8 mouse cellular contexts compared by ENCODE assay signal in genomic region chrX:7840842-7841162, GRCm38 (mm10). TPM values are rescaled to one million over a fixed set of nuclear protein-coding genes. Genes with fewer than 3 reads are reported as not detected.
A peak's percentile ranks its signal among the peaks of the same experiment; 100 is the strongest.
DNase-seq lines count a peak whose midpoint lies in the region; ATAC-seq and TF ChIP-seq lines count a peak whose summit lies in the region.

No protein-coding gene starts in this region.

- H3K27ac ChIP-seq in heart, embryonic 12.5 days (ENCODE audit: poor library complexity, severe bottlenecking): peak overlapping the region; percentile 59; the same call in 1 of the 2 replicates
- H3K27ac ChIP-seq in ES-Bruce4 (ENCODE audit: insufficient read depth, low read length): no peak overlapping the region
- H3K27ac ChIP-seq in forebrain, postnatal 0 days (ENCODE audit: low read depth, low read length): no peak overlapping the region
- peak overlapping the region; percentile 89 for H3K27ac ChIP-seq in liver, postnatal 0 days (ENCODE audit: low read depth)

- no peak overlapping the region for H3K9ac ChIP-seq in heart, embryonic 12.5 days
- no peak overlapping the region for H3K9ac ChIP-seq in ES-Bruce4 (ENCODE audit: low read depth, poor library complexity, severe bottlenecking)
- H3K9ac ChIP-seq in forebrain, postnatal 0 days: no peak overlapping the region
- 0 out of 2 replicates have a peak overlapping the region, but pooled peaks have one; percentile 26 for H3K9ac ChIP-seq in liver, postnatal 0 days (replicated peaks)

- no peaks in the 10 kb centered on the region; the same call in 1 of the 2 replicates for H3K36me3 ChIP-seq in heart, embryonic 12.5 days
- H3K36me3 ChIP-seq in ES-Bruce4 (ENCODE audit: control insufficient read depth, insufficient read depth, low read length, poor library complexity, severe bottlenecking): peaks cover 4% of the 10 kb centered on the region; the same call in 1 of the 2 replicates
- no peaks in the 10 kb centered on the region for H3K36me3 ChIP-seq in forebrain, postnatal 0 days (ENCODE audit: insufficient read depth)
- H3K36me3 ChIP-seq in liver, postnatal 0 days (replicated peaks; ENCODE audit: insufficient read depth, low read length): peaks cover 8% of the 10 kb centered on the region

- intact Hi-C loops in left cerebral cortex, postnatal 10 days (cut with DNase I): no loop called here

- TF ChIP-seq EP300 in ES-Bruce4 (IDR thresholded peaks at IDR 0.05; ENCODE audit: insufficient read depth, low read depth, low read length): no peak
- TF ChIP-seq EP300 in liver, postnatal 0 days (IDR thresholded peaks at IDR 0.05; ENCODE audit: low read depth): no peak

- no peaks in the 10 kb centered on the region for H3K27me3 ChIP-seq in heart, embryonic 12.5 days (replicated peaks)
- no peaks in the 10 kb centered on the region for H3K27me3 ChIP-seq in ES-Bruce4 (ENCODE audit: control insufficient read depth, insufficient read depth, low read length, poor library complexity, severe bottlenecking)
- no peaks in the 10 kb centered on the region for H3K27me3 ChIP-seq in forebrain, postnatal 0 days (ENCODE audit: insufficient read depth, low read length)
- H3K27me3 ChIP-seq in liver, postnatal 0 days (ENCODE audit: insufficient read depth, low read length): no peaks in the 10 kb centered on the region

- ATAC-seq in heart, embryonic 12.5 days (ENCODE audit: insufficient number of reproducible peaks, low FRiP score): no peak
- no peak for ATAC-seq in forebrain, postnatal 0 days
- no peak for ATAC-seq in liver, postnatal 0 days
- no peak for ATAC-seq in inflammation-experienced regulatory T-cells, adult 6 months

- 14% methylated on average over 7 of the region's 7 CpGs for WGBS in heart, embryonic 12.5 days
- WGBS in forebrain, postnatal 0 days: 27% methylated on average over 7 of the region's 7 CpGs
- 18% methylated on average over 7 of the region's 7 CpGs for WGBS in liver, postnatal 0 days (ENCODE audit: insufficient replicate concordance)

- TF ChIP-seq CTCF in ES-Bruce4 (IDR thresholded peaks at IDR 0.05; ENCODE audit: low read depth, low read length): no peak
- TF ChIP-seq CTCF in forebrain, postnatal 0 days (IDR thresholded peaks at IDR 0.05; ENCODE audit: low read depth): no peak
- no peak for TF ChIP-seq CTCF in liver, postnatal 0 days (IDR thresholded peaks at IDR 0.05; ENCODE audit: low read depth)

- H3K4me3 ChIP-seq in heart, embryonic 12.5 days: peak overlapping the region; percentile 96
- peak overlapping the region; percentile 24; the same call in 1 of the 2 replicates for H3K4me3 ChIP-seq in ES-Bruce4 (ENCODE audit: low read depth, low read length)
- H3K4me3 ChIP-seq in forebrain, postnatal 0 days (ENCODE audit: low read depth, low read length): peak overlapping the region; percentile 24
- peak overlapping the region; percentile 84; the same call in 1 of the 2 replicates for H3K4me3 ChIP-seq in liver, postnatal 0 days (ENCODE audit: low read depth, low read length)

- 0 out of 2 replicates have a peak, but pooled peaks cover 3% of the 10 kb centered on the region for H3K9me3 ChIP-seq in heart, embryonic 12.5 days (replicated peaks)
- no peaks in the 10 kb centered on the region for H3K9me3 ChIP-seq in ES-Bruce4 (replicated peaks; ENCODE audit: control insufficient read depth, insufficient read depth, low read length, poor library complexity, severe bottlenecking)
- H3K9me3 ChIP-seq in forebrain, postnatal 0 days (ENCODE audit: low read length): no peaks in the 10 kb centered on the region
- no peaks in the 10 kb centered on the region for H3K9me3 ChIP-seq in liver, postnatal 0 days (ENCODE audit: low read length)

- peaks cover 8% of the 10 kb centered on the region for H3K4me1 ChIP-seq in heart, embryonic 12.5 days (replicated peaks)
- H3K4me1 ChIP-seq in ES-Bruce4 (ENCODE audit: control insufficient read depth, insufficient read depth, low read length): no peaks in the 10 kb centered on the region
- 0 out of 2 replicates have a peak, but pooled peaks cover 4% of the 10 kb centered on the region for H3K4me1 ChIP-seq in forebrain, postnatal 0 days (ENCODE audit: insufficient read depth)
- peaks cover 17% of the 10 kb centered on the region for H3K4me1 ChIP-seq in liver, postnatal 0 days (ENCODE audit: insufficient read depth)

- no peak for DNase-seq in heart, postnatal 4 days
- no peak for DNase-seq in forebrain, postnatal 0 days
- no peak for DNase-seq in liver, postnatal 0 days
- no peak for DNase-seq in yolk sac, embryonic 10.5 days (ENCODE audit: low spot score)
- DNase-seq in left cerebral cortex, postnatal 10 days (ENCODE audit: extremely low spot score in 1 of 2, low spot score in 2 of 2): no peak

- peak overlapping the region; percentile 57 for H3K4me2 ChIP-seq in heart, embryonic 12.5 days
- H3K4me2 ChIP-seq in forebrain, postnatal 0 days (ENCODE audit: low read depth): peak overlapping the region; percentile 33
- peak overlapping the region; percentile 59 for H3K4me2 ChIP-seq in liver, postnatal 0 days (ENCODE audit: low read depth, low read length)

- no peak for TF ChIP-seq POLR2A in ES-Bruce4 (IDR thresholded peaks at IDR 0.05; ENCODE audit: insufficient read depth, low read length)

RNA-seq across cellular contexts. Expression of gene Otud5, which starts 0.4 kb away (rescaled TPM):
- 41.1 and 41.2 TPM in 2 replicates for polyA plus RNA-seq in heart, embryonic 12.5 days (2016; fragmentation: Nextera tagmentation; extraction: Ambion mirVana)
- total RNA-seq in heart, postnatal 4 days (2021): 10 to 100 TPM; 34.8 to 39.3 TPM
- polyA plus RNA-seq in ES-Bruce4 (2011; ENCODE audit: insufficient read depth, insufficient read length, low read depth, missing spikeins): 85.0 and 90.6 TPM in 2 replicates
- 73.7 and 76.8 TPM in 2 replicates for total RNA-seq in forebrain, postnatal 0 days (2014; rRNA removed)
- polyA plus RNA-seq in forebrain, postnatal 0 days (2015; fragmentation: Nextera tagmentation; extraction: Ambion mirVana): 39.6 and 40.3 TPM in 2 replicates
- polyA plus RNA-seq in liver, postnatal 0 days (2015; fragmentation: Nextera tagmentation; extraction: Ambion mirVana): 22.2 and 25.0 TPM in 2 replicates
- total RNA-seq in left cerebral cortex, postnatal 10 days (2021): 10 to 100 TPM; 64.5 to 65.6 TPM
- polyA plus RNA-seq in inflammation-experienced regulatory T-cells, adult 6 months (2017; shearing (Covaris generic)): 10 to 100 TPM; 18.2 to 34.2 (median 24.7) TPM

RNA-seq across cellular contexts. Expression of gene Kcnd1, which starts 18.7 kb away (rescaled TPM):
- polyA plus RNA-seq in heart, embryonic 12.5 days (2016; fragmentation: Nextera tagmentation; extraction: Ambion mirVana): 1.4 and 1.9 TPM in 2 replicates
- under 1 TPM; 0.48 to 0.59 TPM for total RNA-seq in heart, postnatal 4 days (2021)
- 8.3 and 8.6 TPM in 2 replicates for polyA plus RNA-seq in ES-Bruce4 (2011; ENCODE audit: insufficient read depth, insufficient read length, low read depth, missing spikeins)
- 2.2 and 2.6 TPM in 2 replicates for total RNA-seq in forebrain, postnatal 0 days (2014; rRNA removed)
- 4.1 and 4.8 TPM in 2 replicates for polyA plus RNA-seq in forebrain, postnatal 0 days (2015; fragmentation: Nextera tagmentation; extraction: Ambion mirVana)
- polyA plus RNA-seq in liver, postnatal 0 days (2015; fragmentation: Nextera tagmentation; extraction: Ambion mirVana): 0.09 and 0.15 TPM in 2 replicates
- 10 to 100 TPM; 10.9 to 11.3 TPM for total RNA-seq in left cerebral cortex, postnatal 10 days (2021)
- polyA plus RNA-seq in inflammation-experienced regulatory T-cells, adult 6 months (2017; shearing (Covaris generic)): 1 to 10 TPM in 1 of 3 experiments, under 1 TPM in 2; 0.43 to 1.1 (median 0.50) TPM

RNA-seq across cellular contexts. Expression of gene Pim2, which starts 37.3 kb away (rescaled TPM):
- polyA plus RNA-seq in heart, embryonic 12.5 days (2016; fragmentation: Nextera tagmentation; extraction: Ambion mirVana): 6.4 and 6.8 TPM in 2 replicates
- total RNA-seq in heart, postnatal 4 days (2021): 1 to 10 TPM; 3.3 to 5.0 TPM
- polyA plus RNA-seq in ES-Bruce4 (2011; ENCODE audit: insufficient read depth, insufficient read length, low read depth, missing spikeins): 29.8 and 31.2 TPM in 2 replicates
- 12.2 and 13.4 TPM in 2 replicates for total RNA-seq in forebrain, postnatal 0 days (2014; rRNA removed)
- 20.3 and 21.8 TPM in 2 replicates for polyA plus RNA-seq in forebrain, postnatal 0 days (2015; fragmentation: Nextera tagmentation; extraction: Ambion mirVana)
- 3.0 and 3.3 TPM in 2 replicates for polyA plus RNA-seq in liver, postnatal 0 days (2015; fragmentation: Nextera tagmentation; extraction: Ambion mirVana)
- 10 to 100 TPM; 43.7 to 44.9 TPM for total RNA-seq in left cerebral cortex, postnatal 10 days (2021)
- 10 to 100 TPM; 29.8 to 42.0 (median 39.9) TPM for polyA plus RNA-seq in inflammation-experienced regulatory T-cells, adult 6 months (2017; shearing (Covaris generic))

RNA-seq across cellular contexts. Expression of gene Slc35a2, which starts 43.0 kb away (rescaled TPM):
- 25.9 and 26.8 TPM in 2 replicates for polyA plus RNA-seq in heart, embryonic 12.5 days (2016; fragmentation: Nextera tagmentation; extraction: Ambion mirVana)
- 10 to 100 TPM; 15.5 to 17.7 TPM for total RNA-seq in heart, postnatal 4 days (2021)
- polyA plus RNA-seq in ES-Bruce4 (2011; ENCODE audit: insufficient read depth, insufficient read length, low read depth, missing spikeins): 25.6 and 31.4 TPM in 2 replicates
- total RNA-seq in forebrain, postnatal 0 days (2014; rRNA removed): 36.3 and 39.1 TPM in 2 replicates
- 34.5 and 40.6 TPM in 2 replicates for polyA plus RNA-seq in forebrain, postnatal 0 days (2015; fragmentation: Nextera tagmentation; extraction: Ambion mirVana)
- 7.1 and 9.0 TPM in 2 replicates for polyA plus RNA-seq in liver, postnatal 0 days (2015; fragmentation: Nextera tagmentation; extraction: Ambion mirVana)
- 10 to 100 TPM; 43.4 to 47.5 TPM for total RNA-seq in left cerebral cortex, postnatal 10 days (2021)
- 10 to 100 TPM; 18.6 to 23.6 (median 18.7) TPM for polyA plus RNA-seq in inflammation-experienced regulatory T-cells, adult 6 months (2017; shearing (Covaris generic))

RNA-seq across cellular contexts. Expression of gene Gripap1, which starts 51.2 kb away (rescaled TPM):
- polyA plus RNA-seq in heart, embryonic 12.5 days (2016; fragmentation: Nextera tagmentation; extraction: Ambion mirVana): 32.0 and 32.2 TPM in 2 replicates
- 10 to 100 TPM; 23.7 to 28.4 TPM for total RNA-seq in heart, postnatal 4 days (2021)
- 18.5 and 19.2 TPM in 2 replicates for polyA plus RNA-seq in ES-Bruce4 (2011; ENCODE audit: insufficient read depth, insufficient read length, low read depth, missing spikeins)
- 40.7 and 41.5 TPM in 2 replicates for total RNA-seq in forebrain, postnatal 0 days (2014; rRNA removed)
- 46.0 and 62.4 TPM in 2 replicates for polyA plus RNA-seq in forebrain, postnatal 0 days (2015; fragmentation: Nextera tagmentation; extraction: Ambion mirVana)
- 15.4 and 16.4 TPM in 2 replicates for polyA plus RNA-seq in liver, postnatal 0 days (2015; fragmentation: Nextera tagmentation; extraction: Ambion mirVana)
- total RNA-seq in left cerebral cortex, postnatal 10 days (2021): 10 to 100 TPM; 79.5 to 84.6 TPM
- polyA plus RNA-seq in inflammation-experienced regulatory T-cells, adult 6 months (2017; shearing (Covaris generic)): 10 to 100 TPM; 46.3 to 91.0 (median 68.7) TPM

Comparison
In these comparisons a context has a peak if more than half of its experiments do, and no peak if none do; other contexts are left out.
1. H3K27ac ChIP-seq: peak in heart, embryonic 12.5 days (single experiment) and liver, postnatal 0 days (single experiment); none in ES-Bruce4 (single experiment) and forebrain, postnatal 0 days (single experiment).
2. H3K4me3 ChIP-seq: peak in every context shown above with its lines; median percentile 96 in heart, embryonic 12.5 days; 84 in liver, postnatal 0 days; 24 in ES-Bruce4; 24 in forebrain, postnatal 0 days.
3. Peak in every context shown above with its lines, with median percentiles within 50 percentile points of each other: H3K4me2 ChIP-seq.